Mouse (Mus musculus): ENCODE results near the gene Wdr95.

The Wdr95 gene

DNA sequence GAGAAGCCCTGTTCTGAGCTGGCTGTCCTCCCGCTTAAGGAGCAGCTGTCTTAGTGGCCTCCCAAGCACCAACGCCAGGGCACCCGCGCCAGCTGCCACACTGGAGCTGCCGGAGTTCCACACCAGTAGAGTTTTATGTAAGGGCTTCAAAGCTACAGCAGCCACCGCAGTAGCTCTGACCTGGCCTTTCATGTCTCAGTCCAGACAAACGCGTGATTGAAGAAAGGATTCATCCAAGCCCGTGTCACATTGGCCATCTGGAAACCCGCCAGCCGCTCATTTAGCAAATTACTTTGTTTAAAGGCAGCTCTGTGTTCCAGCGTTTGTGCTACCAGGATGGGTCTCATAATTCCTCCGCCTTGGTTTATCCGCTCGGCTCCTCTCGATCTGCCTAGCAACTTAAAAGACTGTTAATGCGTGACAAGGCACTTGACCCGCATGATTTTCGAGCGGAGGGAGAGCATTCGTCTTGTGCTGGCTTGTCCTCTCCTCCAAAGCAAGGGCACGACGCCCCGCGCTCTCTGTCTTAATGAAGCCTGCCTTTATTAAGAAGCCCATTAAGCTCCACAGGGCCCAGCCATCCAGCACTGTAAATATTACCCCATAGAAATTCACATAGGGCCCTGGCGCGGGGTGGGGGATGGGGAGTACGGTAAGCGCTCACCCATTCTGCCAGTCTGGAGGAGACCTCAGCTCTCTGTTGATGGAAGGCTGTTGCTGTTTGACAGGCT lies at the start of gene Wdr95:
TSS of gene Wdr95 (plus strand) at position 681 of the 731 bp plus-strand sequence.
- no peak for DNase-seq (ENCODE audit: low read depth)

DNA sequence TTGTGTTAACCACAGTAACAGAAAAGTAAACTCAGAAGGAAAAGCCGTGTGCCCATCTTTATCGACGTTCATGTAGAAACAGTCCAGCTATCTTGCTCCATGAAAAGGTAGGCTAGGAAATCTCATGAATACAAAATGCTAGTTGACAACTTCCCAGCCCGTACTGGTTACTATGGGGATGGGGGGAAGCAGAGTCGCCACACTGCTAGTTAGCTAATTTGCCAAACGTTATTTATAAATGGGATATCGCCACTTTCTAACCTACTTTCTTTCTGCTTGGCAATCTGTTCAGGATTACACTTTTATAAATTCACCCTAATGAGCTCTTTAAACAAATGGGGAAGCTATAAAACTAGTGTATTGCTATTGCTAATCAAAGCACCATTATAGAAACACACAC lies 46.6 kb upstream of the Wdr95 start:
- DNase-seq (ENCODE audit: low read depth) = no peak

DNA sequence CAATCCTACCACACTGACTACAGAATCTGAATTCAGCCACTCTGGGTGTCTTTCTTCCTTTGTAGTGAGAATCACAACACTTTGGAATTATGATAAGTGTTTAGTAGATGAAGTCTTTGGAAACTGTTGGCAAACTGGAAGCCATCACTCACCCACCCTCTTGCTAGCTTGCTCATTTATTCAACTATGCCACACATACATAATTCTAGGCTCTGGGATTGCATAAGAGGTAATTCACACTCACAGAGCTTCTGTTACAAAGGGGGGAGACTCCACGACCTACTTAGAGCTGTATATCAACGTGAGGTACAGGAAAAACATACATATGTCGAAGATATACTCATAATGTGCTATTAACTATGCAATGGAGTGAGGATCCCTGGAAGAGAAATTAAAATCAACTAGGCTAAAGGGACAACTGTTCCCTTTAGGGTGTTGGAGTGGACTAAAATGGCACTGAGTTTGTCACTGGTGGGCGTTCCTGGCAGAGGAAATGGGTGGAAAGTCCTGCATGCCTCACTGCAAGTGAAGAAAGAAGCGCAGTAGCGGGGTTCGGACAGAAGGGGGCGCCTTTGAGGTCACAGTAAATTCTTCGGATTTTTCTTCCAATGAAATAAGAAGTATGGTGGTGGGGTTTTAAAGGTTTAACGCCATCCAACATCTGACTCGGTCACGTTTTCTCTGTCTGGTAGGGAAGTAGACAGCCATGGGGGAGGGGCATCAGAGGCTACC lies 45.0 kb upstream of the Wdr95 start:
- peak; percentile 23 for DNase-seq (ENCODE audit: low read depth)

DNA sequence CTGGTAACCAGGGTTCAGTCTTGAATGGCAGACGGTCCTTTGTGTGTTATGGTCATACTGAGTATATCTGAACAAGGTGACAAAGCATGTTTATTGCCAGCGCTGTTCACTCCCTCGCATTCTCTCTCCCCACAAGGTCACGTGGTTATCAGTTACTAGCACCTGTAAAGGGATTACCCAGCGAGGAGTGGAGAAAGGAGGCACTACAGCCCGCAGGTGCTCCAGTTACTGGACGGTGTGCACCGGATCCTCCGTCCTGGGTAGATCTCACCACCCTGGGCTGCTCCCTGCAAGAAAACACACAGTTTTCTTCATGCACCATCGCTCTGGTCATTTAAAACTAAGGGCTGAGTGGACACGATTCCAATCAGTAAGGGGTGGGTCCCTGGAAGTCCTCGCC lies 44.2 kb upstream of the Wdr95 start:
- DNase-seq (ENCODE audit: low read depth) = no peak

DNA sequence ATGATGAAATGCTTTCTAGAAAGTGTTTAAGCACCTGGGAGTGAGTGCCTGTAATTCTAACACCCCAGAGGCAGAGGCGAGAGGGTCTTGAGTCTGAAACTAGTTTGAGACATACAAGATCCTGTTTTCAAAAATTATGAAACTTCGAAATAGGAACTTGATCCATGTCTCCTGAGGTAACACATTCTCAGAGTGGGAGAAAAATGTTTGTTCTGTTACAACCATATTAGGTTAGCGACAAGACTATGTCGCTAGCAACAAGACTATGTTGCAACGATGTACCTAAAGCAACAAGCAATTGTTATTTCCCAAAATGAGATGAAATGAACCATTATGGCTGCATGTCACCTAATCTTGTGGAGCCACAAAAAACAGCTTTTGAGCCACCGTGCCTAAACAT lies 43.0 kb upstream of the Wdr95 start:
- no peak for DNase-seq (ENCODE audit: low read depth)

DNA sequence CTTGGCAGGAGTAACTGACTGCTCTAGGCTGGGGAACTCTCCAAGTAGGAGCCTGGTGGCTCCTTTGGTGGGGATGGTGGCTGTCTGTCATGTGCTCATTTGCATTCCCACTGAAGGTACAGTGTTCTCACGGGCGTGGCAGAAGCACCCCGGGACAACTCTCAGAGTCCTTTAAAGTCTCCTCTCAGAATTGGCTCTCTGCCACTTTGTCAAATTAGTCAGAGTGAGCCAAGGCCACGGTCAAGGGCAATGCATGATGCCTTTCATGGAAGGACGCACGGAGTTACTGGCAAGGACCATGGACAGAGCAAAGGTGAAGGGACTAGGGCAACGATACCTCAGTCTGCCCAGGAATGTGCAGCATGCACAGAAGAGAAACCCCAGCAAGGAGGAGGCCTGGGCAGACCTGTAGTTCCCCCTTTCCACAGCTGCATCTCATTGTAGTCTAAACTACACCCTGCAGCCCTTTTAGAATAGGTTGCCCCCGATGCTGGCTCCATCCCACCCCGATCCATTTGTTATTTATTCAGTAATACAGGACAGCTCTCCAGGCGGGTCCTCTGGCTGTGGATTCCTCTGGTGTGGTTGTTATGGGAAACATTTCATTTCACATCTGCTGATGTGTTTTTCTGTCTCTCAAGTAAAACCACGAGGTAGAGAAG lies 40.0 kb upstream of the Wdr95 start:
- peak; percentile 9 for DNase-seq (ENCODE audit: low read depth)

DNA sequence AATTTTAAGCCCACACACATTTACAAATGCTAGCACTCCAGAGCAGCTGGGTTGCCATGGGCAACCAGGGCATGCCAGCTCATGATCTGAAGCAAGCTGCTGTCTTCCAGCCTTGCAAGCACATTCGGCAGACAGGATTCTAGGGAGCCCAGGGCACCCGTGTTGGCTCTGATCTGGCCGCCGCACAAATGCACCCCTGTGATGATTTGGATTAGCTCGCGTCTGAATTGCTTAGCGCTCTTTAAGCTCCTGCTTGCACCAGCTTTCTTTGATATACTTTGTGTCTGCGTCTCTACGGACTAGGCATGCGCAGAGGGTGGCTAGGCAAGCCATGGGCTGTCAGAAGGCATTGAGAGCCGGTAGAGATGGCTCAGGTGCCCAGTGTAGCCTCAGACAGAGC lies 39.3 kb upstream of the Wdr95 start:
- DNase-seq (ENCODE audit: low read depth) = no peak

DNA sequence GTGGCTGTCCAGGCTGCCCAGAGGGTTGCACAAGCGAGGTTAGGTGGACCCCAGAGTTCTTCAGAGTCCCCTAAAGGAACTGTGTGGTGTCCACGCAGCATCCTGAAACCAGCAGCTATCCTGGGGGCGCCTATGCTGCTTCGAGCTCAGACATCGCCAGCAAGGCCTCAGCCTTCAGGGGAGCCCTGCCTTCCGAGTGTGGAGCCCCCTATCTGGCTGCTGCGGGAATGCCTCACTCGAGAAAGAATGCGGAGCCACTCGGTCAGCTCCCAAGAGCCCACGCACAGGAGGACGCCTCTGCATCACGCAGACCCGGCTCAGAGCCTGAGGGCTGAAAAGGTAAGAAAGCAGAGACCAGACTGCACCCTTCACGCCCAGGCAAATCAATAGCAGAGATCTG lies 38.2 kb upstream of the Wdr95 start:
- DNase-seq (ENCODE audit: low read depth) = no peak

DNA sequence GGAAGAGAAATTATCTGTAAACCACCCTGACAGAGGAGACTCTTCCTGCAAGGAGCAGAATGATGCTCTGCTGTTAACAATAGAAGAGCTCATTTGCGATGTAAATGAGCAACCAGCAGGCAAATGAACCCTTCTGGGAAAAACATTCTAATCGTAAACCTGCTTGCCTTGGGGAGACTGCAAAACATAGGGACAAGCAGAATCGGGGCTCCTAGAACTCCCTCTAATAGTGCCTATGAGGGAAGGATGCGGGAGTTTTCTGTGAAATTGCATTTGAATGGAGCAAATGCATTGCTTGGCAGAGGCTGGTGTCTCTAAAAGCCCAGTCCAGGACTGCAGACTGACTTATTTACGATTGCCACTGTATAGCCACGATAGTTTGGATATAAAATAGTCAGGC lies 32.8 kb upstream of the Wdr95 start:
- DNase-seq (ENCODE audit: low read depth) = no peak

DNA sequence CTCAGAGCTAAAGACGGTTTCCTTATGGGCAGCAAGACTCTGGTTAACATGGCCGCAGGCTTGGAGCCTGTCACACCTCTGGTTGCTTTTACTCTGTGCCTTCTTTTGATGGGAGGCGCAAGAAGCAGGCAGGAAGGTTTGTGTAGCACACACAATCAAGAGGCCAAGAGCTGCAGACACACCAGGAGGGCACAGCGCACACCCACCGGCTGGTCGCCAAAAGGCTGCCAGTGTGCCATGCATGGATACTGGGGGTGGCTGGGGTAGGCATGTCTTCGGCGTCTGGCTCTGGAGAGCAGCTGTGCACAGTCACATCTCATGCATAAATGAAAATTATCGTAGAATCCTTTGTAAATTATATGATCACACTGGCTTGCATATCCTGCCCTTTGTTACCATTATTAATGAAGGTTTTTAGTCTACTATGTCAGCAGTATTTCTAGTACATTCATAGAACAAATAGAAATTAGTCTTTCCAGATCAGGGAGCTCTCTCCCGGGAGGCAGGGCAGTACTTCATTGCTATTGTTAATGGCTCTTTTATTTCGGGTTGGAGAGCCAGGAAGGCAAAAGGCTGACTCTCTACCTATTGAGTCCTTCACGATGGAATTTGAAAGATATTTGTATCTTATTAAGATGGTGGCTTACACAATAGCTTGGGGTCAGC lies 31.9 kb upstream of the Wdr95 start:
- DNase-seq (ENCODE audit: low read depth) = no peak

DNA sequence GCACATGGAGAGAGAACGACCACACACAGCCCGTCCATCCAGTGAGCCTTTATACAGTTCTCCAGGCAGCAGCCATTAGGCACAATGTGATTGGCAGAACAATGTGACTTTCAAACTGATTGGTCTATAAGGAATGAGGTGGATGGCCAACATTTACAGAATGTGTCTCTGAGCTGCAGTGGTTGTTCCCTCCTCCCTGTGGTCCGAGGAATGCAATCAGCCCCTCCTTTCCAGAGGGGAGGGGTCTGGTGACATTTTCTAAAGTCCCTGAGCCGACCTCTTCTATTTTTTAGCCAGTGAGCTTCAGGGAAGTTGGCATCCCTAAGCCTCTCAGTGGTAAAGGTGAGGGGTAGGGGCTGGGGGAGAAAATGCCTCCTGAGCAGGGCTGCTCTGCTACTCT lies 28.5 kb upstream of the Wdr95 start:
- DNase-seq (ENCODE audit: low read depth) = no peak

DNA sequence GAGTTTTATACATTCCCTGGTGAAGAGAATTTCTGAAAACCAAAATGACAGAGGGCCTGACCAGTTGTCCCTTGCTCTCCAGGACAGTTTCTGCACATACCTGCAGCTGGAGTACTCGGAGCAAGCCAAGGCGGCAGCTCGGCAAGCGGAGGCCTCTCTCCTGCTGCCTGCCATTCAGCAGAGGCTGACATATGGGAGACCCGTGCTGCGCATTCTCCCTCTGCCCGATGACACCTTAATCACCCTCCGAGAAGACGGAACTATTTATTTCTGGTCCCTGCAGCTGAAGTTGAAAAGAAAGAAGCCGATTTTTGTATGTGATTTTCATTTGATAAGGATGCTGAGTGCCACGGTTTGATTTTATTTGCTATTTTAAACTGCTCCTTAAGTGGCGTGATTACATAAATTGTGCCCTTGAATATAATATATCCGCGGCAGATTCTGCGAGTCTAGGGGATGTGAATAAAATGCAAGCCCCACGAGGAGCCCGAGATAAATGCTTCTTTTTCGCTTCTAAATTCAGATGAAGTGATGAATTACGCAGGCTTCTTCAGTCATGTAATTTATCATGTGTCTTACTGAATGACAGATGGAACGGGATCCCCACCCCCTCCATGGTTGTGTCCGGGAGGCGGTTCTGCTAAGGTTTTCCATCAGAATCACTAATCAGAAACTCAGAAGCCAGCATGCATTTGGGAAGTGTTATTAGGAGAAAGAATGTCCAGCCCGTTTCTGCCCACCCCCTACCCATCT lies 24.9 kb upstream of the Wdr95 start:
- no peak for DNase-seq (ENCODE audit: low read depth)

DNA sequence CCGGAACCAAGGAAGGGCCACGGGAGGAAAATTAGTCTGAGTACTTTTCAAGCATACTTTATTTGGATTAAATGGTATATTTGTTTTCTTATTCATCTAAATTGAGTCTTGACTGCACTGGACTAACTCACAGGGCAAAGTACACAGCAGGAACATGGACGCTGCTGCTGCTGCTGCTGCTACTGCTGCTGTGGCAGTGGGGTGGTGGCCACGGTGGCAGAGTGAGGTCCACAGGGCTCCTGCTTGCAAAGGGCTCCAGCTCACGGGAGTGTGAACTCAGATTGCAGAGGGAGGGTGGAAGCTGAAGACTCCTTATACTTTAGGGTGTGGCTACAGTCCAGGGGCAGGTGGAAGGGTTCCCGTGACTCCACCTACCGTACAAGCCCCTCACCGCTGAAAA lies 23.5 kb upstream of the Wdr95 start:
- no peak for DNase-seq (ENCODE audit: low read depth)

DNA sequence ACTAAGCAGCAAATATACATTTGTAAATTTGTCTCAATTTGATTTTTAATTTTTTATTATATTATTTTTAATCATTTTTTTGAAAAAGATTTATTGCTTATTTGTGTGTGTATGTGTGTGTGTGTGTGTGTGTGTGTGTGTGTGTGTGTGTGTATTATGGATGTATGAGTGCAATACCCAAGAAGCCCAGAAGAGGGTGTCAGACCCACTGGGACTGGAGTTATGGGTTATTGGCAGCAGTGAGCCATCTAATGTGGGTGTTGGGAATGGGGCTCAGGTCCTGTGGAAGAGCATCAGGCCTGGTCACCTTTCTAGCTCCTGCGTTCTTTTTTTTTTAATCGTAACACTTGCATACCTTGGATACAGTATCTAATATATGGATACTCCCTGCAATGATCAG lies 22.4 kb upstream of the Wdr95 start:
- DNase-seq (ENCODE audit: low read depth) = no peak

DNA sequence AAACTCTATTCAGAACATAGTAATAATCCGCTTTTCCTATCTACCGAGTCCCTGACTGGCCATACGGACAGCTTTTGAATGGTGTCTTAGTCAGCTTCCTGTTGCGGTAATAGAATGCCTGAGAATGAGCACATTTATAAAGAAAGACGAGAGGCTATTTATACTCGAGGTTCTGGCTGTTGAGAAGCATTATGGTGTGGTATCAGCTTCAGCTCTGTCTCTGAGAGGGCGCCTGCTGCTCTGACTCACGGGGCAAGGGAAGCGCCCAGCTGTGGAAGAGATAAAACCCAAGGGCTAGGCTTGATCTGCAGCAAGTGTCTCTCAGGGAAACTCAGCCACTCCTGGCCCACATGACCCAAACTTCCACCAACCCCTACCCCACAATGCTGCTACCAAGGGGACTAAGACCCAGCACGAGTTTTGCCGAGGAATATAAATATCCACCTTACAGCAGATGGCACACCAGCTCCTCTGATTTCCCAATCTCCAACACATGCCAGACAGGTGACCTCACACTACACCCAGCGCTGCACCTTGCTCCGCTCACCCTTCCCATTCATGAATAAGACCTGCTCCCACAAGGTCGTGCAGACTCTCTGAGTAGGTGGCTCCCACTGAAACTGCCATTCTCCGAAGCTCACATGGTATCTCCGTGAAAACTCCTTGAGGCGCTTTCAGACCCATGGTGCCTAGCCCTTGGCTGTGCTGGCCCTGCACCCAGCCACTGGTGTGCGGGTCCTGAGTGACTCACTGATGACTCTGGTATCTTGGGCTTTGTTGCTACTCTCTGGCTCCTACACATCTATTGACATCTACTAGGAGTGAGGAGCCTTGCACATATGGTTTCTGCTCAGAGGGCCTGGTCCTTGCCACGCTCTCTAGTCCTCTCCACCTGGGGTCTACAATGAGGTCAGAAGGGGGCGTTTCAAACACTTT lies 20.1 kb upstream of the Wdr95 start:
- DNase-seq (ENCODE audit: low read depth) = peak; percentile 95

DNA sequence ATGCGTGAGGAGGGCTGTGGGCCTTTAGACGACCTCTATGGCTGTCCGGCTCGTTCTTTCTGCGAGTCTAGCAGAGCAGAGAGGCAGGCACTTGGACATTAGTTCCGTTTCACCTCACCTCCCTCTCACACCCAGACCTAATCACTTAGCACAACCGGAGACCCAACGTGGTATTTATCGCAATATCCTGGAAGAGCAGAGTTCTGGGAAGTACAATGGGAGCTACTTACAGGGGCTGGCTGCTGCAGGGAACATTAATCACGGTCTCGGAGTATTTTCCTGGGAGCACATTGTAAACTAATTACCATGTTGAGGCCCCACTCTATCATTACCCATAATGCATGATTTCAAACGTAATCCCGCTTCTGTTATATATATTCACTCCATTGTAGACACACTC lies 18.2 kb upstream of the Wdr95 start:
- DNase-seq (ENCODE audit: low read depth) = no peak

DNA sequence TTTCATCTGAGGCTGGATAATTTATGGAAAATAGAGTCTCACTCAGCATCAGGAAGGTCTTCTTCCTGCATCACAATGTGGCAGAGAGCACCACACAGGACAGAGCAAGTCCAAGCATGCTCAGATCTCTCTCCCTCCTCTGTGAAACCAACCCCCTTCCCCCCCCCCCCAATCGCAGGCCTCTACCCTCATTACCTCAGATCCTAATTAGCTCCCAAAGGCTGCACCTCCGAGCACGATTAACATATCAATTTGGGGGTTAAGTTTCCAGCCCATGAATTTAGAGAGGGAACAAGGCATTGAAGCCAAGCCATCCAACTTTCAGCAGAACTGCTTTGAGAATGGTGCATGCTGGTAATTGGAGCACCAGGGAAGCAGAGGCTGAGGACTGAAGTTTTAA lies 15.8 kb upstream of the Wdr95 start:
- DNase-seq (ENCODE audit: low read depth) = no peak

DNA sequence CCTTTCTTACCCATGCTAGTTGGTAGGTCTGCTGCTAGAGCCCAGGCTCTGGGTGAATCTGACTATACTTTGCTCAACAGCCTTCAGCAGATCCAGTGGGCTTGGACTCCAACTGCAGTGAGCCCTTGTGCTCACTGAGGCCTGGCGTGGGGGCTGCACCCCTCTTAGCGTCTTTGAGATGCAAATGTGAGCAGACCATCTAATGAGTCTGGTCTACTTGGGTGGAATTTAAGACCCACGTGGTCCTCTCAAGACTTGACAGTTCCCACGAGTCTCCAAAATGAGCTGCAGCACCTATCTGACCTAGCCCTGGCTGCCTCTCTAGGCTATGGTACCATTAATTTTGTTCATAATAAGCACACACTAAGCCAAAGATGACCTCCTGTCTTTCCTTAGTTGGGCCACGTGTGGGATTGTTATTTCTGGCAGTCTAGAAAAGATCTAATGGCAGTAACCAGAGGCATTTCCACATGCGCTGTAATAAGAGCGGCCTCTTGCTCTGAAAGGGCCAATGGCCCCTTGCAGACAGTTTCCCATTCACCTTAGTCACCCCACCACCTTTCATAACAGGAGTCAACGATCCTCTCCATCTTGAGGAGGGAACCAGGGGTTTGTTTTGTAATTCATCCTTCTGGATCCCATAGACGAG lies 14.9 kb upstream of the Wdr95 start:
- no peak for DNase-seq (ENCODE audit: low read depth)

DNA sequence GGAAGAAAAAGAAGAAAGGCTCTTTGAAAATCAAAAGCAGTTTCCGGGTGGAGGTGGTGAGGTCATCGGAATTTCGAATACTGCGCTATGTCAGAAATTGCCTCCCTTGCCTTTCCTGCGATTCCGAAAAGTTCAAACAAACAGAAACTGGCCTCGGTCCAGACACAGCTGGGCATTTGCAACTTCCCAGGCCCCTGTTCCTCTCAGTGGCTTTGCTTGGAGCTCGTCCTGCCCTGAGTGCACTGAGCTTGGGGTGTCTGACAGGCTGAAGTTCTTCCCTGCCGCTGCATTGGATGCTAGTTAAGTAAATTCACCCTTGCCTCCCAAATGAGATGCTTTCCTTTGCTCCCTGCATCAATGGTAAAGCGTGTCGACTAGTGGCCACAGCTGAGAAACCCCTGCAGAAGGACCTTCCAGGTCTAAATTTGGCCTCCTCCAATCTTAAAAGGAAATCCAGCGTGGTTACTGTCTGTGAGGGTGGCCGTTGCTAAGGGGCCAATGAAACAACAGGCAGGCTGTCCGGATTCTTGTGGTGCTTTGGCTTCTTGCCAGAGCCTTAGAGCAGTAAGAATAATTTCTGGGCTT lies 14.3 kb upstream of the Wdr95 start:
- DNase-seq (ENCODE audit: low read depth) = peak; percentile 64

DNA sequence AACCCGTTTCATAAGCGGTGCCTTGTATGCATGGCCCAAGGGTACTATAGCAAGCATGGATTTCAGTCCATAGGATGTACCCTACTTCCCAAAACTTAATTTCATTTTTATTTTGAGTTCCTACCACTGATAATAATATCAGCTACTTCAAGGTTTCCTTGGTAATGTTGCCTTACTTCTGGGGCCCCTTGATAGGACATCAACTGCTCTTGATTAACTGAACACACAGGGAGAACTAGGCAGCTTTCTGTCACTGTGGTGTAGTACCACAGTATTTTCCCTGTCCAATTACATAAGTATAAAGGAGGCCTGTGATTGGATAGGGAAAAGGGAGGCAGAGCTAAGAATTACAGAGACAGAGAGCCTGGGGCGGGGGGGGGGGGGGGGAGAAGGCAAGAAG lies 13.6 kb upstream of the Wdr95 start:
- DNase-seq (ENCODE audit: low read depth) = no peak
